Mouse (Mus musculus) CD8-positive naive resting alpha-beta T cell, adult 57 days (primary cell): ENCODE measurements around the gene Gabrg3. TPM values are rescaled to one million over a fixed set of nuclear protein-coding genes. Genes with fewer than 3 reads are reported as not detected.

Source experiments
- total RNA-seq: library from RNA; stranded (reverse); gene quantifications from one replicate; pipeline ENCODE4 v1.2.4, GENCODE M21; 2023

The Gabrg3 gene
- total RNA-seq = not detected

DNA sequence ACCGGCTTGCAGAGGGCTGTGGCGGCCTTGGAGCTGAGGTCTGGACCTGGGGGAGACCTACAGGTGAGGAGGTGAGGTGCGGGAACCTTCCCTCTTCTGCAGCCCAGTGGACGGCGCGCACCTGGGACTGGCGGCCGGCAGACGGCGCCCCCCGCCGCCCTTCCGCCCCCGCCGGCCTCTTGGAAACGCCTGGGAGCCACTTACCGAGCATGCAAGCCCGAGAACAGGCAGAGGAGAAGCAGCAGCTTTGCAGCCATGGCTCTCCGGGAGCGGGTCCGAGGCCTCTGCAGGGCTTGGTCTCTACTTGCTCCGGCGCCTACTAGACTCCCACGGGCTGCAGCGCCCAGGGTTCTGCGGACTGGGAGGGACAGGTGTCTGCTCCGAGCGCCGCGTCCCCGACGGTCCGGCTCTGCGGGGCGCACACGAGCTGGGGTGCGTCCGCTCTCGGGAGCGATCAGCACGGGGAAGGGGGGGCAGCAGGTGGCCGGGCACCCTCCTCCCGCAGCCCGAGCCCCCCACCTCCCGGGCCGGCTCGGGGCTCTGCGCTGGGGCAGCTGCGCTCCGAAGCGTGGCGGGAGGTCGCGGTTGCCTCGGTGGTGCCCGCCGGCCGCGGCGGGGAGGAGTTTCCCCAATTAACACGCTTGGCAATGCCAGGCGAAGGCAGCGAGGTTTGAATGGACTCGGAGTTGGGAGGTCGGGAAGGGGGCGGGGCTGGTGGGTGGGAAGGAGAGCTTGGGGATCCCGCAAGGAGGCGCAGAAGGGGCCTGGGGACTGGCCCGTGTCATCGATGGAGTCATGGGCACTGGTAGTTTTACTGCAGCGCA, at the start of gene Gabrg3:
Gene Gabrg3, minus strand, starts transcription at position 672 of the 824 bp plus-strand sequence.

DNA sequence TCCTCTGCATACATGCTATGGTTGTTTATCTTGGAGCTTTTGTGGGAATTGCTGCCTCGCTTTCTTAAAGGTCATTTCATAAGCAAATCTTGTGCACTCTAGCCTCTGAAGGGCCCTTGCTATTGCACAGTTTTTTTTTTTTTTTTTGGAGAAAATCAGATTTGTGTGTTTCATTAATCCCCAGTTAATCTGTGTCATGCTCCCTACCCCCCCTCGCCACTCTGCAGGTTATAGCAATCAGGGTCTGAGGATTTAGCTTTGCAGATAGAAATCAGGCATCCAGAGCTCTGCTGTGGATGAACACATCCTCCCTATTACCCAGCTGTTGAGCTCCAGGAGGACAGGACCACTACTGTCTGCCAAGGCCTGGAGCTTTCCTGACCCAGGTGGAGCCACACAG, 32.4 kb upstream of the Gabrg3 start, which contains the start of gene Gabrb3:
Gene Gabrb3, plus strand, starts transcription at position 301 of the 400 bp plus-strand sequence.

Other genes starting within 250 kb of the Gabrg3 start
- not detected for gene Gabrb3, start 32.5 kb upstream of the Gabrg3 start, total RNA-seq
- gene Gabra5, start 122.9 kb upstream of the Gabrg3 start, total RNA-seq = not detected